In the genomic region with DNA sequence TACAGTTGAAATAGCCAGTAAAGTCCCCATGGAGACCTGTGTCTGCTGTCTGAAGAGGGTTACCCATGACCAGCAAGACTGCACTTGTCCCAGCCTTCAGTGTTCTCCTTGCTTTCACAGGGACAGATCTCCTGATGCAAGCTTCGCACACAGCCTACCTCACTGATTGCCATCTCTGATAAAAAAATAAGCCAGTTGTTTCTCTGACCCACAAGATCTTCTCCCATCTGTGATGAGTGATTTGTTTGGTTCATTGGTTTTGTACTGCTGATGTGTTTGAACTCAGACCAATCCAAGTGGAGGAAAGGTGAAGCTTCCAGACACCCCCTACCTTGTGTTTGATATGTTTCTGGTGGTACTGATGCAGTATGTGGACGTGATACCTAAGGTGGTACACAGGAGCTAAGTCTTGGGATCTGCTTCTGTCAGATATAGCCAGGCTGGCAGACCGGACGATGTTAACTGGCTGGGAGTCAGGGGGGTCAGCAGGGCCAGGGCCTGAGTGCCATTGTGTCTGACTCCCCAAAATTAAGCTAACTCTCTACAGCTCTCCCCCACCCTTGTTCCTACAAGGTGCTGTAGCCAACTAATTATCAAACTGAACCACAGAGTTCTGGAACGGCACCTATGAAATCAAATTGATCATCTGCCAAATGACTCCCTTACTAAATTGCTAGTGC, we compare ENCODE assay signal across 11 mouse cellular contexts.
DNase-seq lines count a peak whose midpoint lies in the region; ATAC-seq and TF ChIP-seq lines count a peak whose summit lies in the region.
"Had no signal": no experiment of that assay in that cellular context is flagged by ENCODE, and none has a peak within 500 bp of the region (broad histone marks: within the 10 kb centered on the region; RNA-seq: fewer than 3 reads in every experiment).

No protein-coding gene starts in this region.

- no peaks in the 10 kb centered on the region for H3K36me3 ChIP-seq in forebrain, embryonic 13.5 days (ENCODE audit: poor library complexity, severe bottlenecking)
- no peaks in the 10 kb centered on the region for H3K36me3 ChIP-seq in forebrain, embryonic 10.5 days (replicated peaks)
- no peaks in the 10 kb centered on the region for H3K36me3 ChIP-seq in heart, embryonic 16.5 days (ENCODE audit: control insufficient read depth, insufficient read depth)
- no peaks in the 10 kb centered on the region for H3K36me3 ChIP-seq in midbrain, embryonic 16.5 days (ENCODE audit: control insufficient read depth, insufficient read depth, low read length)

- H3K9me3 ChIP-seq in forebrain, embryonic 13.5 days (replicated peaks), result no peaks in the 10 kb centered on the region
- no peaks in the 10 kb centered on the region for H3K9me3 ChIP-seq in forebrain, embryonic 10.5 days
- no peaks in the 10 kb centered on the region for H3K9me3 ChIP-seq in heart, embryonic 16.5 days (replicated peaks; ENCODE audit: control insufficient read depth, low read length)
- no peaks in the 10 kb centered on the region for H3K9me3 ChIP-seq in midbrain, embryonic 16.5 days (replicated peaks; ENCODE audit: control insufficient read depth, low read length, poor library complexity, severe bottlenecking)

- peaks cover 25% of the 10 kb centered on the region for H3K27me3 ChIP-seq in forebrain, embryonic 13.5 days
- peaks cover 61% of the 10 kb centered on the region for H3K27me3 ChIP-seq in forebrain, embryonic 10.5 days (ENCODE audit: poor library complexity, severe bottlenecking)
- H3K27me3 ChIP-seq in heart, embryonic 16.5 days (ENCODE audit: control insufficient read depth, insufficient read depth, low read length), result no peaks in the 10 kb centered on the region
- no peaks in the 10 kb centered on the region for H3K27me3 ChIP-seq in midbrain, embryonic 16.5 days (ENCODE audit: control insufficient read depth, insufficient read depth, low read depth, low read length)
- H3K27me3 ChIP-seq: Patski had no signal

- H3K4me2 ChIP-seq in forebrain, embryonic 13.5 days, result no peak overlapping the region
- peak overlapping the region; percentile 20; the same call in 1 of the 2 replicates for H3K4me2 ChIP-seq in heart, embryonic 16.5 days (ENCODE audit: low read depth, low read length)
- H3K4me2 ChIP-seq in midbrain, embryonic 16.5 days (ENCODE audit: low read length), result no peak overlapping the region

- H3K27ac ChIP-seq in forebrain, embryonic 13.5 days, result no peak overlapping the region
- H3K27ac ChIP-seq in forebrain, embryonic 10.5 days, result no peak overlapping the region
- peak overlapping the region; percentile 78 for H3K27ac ChIP-seq in heart, embryonic 16.5 days (ENCODE audit: low read length)
- H3K27ac ChIP-seq in midbrain, embryonic 16.5 days (ENCODE audit: low read length), result no peak overlapping the region
- no peak overlapping the region for H3K27ac ChIP-seq in layer of hippocampus, adult 2 months

- DNase-seq in forebrain, embryonic 10.5 days (ENCODE audit: extremely low spot score, low spot score), result no peak
- peak; percentile 6 to 26 for DNase-seq in kidney, postnatal 36 days
- DNase-seq in kidney, postnatal 4 days, result no peak
- DNase-seq in layer of hippocampus, adult 2 months (ENCODE audit: low spot score in 2 of 2), result no peak
- DNase-seq in embryo, embryonic 9.5 days (ENCODE audit: extremely low spot score), result no peak
- DNase-seq: cerebellum, adult 8-10 months had no signal

- no peak overlapping the region for H3K4me3 ChIP-seq in forebrain, embryonic 13.5 days
- no peak overlapping the region for H3K4me3 ChIP-seq in forebrain, embryonic 10.5 days
- no peak overlapping the region for H3K4me3 ChIP-seq in heart, embryonic 16.5 days (ENCODE audit: low read length)
- H3K4me3 ChIP-seq in midbrain, embryonic 16.5 days (ENCODE audit: low read depth, low read length), result no peak overlapping the region
- no peak overlapping the region for H3K4me3 ChIP-seq in layer of hippocampus, adult 2 months
- H3K4me3 ChIP-seq: erythroblast, embryonic 14.5 days had no signal

- ATAC-seq in forebrain, embryonic 13.5 days, result peak; percentile 58
- ATAC-seq in heart, embryonic 16.5 days (replicated peaks; ENCODE audit: extremely low read depth, insufficient read depth, low FRiP score), result peak; percentile 50; the same call in 1 of the 2 replicates
- 0 out of 2 replicates have a peak, but pooled peaks have one; percentile 30 for ATAC-seq in midbrain, embryonic 16.5 days
- ATAC-seq: Patski had no signal

- no peak for TF ChIP-seq CTCF in layer of hippocampus, adult 2 months (conservative IDR thresholded peaks at IDR 0.05)

- peaks cover 24% of the 10 kb centered on the region for H3K4me1 ChIP-seq in forebrain, embryonic 13.5 days
- peaks cover 24% of the 10 kb centered on the region for H3K4me1 ChIP-seq in forebrain, embryonic 10.5 days
- peaks cover 15% of the 10 kb centered on the region for H3K4me1 ChIP-seq in heart, embryonic 16.5 days (ENCODE audit: control insufficient read depth, insufficient read depth, low read length)
- H3K4me1 ChIP-seq in midbrain, embryonic 16.5 days (ENCODE audit: control insufficient read depth, insufficient read depth, low read length), result peaks cover 18% of the 10 kb centered on the region

- H3K9ac ChIP-seq in forebrain, embryonic 13.5 days, result no peak overlapping the region
- H3K9ac ChIP-seq in heart, embryonic 16.5 days (ENCODE audit: low read length), result no peak overlapping the region
- no peak overlapping the region for H3K9ac ChIP-seq in midbrain, embryonic 16.5 days (ENCODE audit: low read depth, low read length)

- WGBS in forebrain, embryonic 13.5 days, result 69% methylated on average over 5 of the region's 5 CpGs
- WGBS in forebrain, embryonic 10.5 days, result 83% methylated on average over 5 of the region's 5 CpGs
- WGBS in heart, embryonic 16.5 days, result 47% methylated on average over 5 of the region's 5 CpGs
- 78% methylated on average over 5 of the region's 5 CpGs for WGBS in midbrain, embryonic 16.5 days

Comparison
In these comparisons a context has a peak if more than half of its experiments do, and no peak if none do; other contexts are left out.
1. DNase-seq: peak in kidney, postnatal 36 days (2 of 2); none in forebrain, embryonic 10.5 days (single experiment), kidney, postnatal 4 days (0 of 2), layer of hippocampus, adult 2 months (0 of 2) and embryo, embryonic 9.5 days (single experiment).
2. Peak in every context shown above with its lines, with median percentiles within 50 percentile points of each other: ATAC-seq.